Mouse (Mus musculus): ENCODE results near the gene Bptf. TPM values are rescaled to one million over a fixed set of nuclear protein-coding genes. Genes with fewer than 3 reads are reported as not detected.
A peak's percentile ranks its signal among the peaks of the same experiment; 100 is the strongest.
"Not testable (repeated sequence)": the region's sequence is repeated elsewhere in the genome, so short reads cannot be mapped to it uniquely, and the experiment has no call there.

Bptf gene
- polyA plus RNA-seq, 1 experiment from 2014 or later = 43.8 TPM

DNA sequence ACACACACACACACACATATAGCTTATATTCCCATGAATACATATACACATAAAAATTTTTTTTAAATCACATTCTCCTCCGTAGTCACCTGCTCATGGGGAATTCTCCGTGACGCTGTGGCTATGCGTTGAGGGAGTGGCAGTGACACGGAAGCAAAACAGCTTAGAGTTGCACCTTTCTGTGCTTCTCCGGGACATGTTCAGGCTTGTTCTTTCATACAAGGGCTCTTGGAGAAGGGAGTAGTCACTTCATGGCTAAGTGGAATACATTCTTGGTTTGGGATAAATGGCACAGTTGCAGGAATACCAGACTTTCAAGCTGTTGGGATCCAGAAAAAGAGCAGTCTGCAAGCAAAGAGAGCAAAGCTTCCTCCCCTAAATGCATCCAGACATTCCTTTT is 5.7 kb upstream of the Bptf start:
- H3K27me3 ChIP-seq = no peaks in the 10 kb centered on the region
- no peak overlapping the region for H3K9ac ChIP-seq
- no peak overlapping the region for H3K4me2 ChIP-seq
- no peak for ATAC-seq (ENCODE audit: insufficient number of reproducible peaks, insufficient read depth, low FRiP score, low TSS enrichment, low read depth)
- 86% methylated on average over 6 of the region's 6 CpGs for WGBS
- H3K4me1 ChIP-seq = peaks cover 2% of the 10 kb centered on the region
- no peaks in the 10 kb centered on the region for H3K9me3 ChIP-seq
- no peak overlapping the region for H3K27ac ChIP-seq
- H3K36me3 ChIP-seq = no peaks in the 10 kb centered on the region
- H3K4me3 ChIP-seq = no peak overlapping the region

DNA sequence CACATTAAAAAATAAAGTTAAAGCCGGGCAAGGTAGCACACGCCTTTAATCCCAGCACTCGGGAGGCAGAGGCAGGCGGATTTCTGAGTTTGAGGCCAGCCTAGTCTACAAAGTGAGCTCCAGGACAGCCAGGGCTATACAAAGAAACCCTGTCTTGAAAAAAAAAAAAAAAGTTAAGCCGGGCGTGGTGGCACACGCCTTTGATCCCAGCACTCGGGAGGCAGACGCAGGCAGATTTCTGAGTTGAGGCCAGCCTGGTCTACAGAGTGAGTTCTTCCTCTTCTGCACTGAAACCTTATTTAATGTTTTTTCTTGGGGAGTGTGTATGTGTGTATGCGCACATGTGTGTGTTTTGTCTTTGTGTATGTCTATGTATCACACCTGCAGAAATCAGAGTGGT is 4.5 kb upstream of the Bptf start:
- H3K27me3 ChIP-seq; H3K27ac ChIP-seq; ATAC-seq (ENCODE audit: insufficient number of reproducible peaks, insufficient read depth, low FRiP score, low TSS enrichment, low read depth); H3K4me3 ChIP-seq; H3K36me3 ChIP-seq; H3K9me3 ChIP-seq; H3K9ac ChIP-seq; H3K4me2 ChIP-seq; H3K4me1 ChIP-seq: not testable (repeated sequence)
- 93% methylated on average over 10 of the region's 10 CpGs for WGBS

DNA sequence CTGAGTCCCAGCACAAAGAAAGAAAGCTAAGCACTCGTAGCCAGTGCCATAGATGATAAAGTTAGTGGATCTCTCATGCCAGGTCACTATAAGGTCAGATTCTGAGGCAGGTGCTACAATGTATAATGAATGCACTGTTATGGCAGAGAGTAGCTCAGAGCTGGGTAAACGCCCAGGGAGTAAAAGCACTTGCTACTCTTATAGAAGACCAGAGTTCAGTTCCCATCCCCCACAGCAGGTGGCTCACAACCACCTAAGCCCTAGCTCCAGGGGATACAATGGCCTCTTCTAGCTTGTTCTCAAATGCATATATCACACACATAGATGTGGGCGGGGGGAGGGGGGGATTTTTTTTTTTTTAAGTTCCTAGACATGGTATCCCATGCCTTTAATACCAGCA is 3.8 kb upstream of the Bptf start:
- H3K4me3 ChIP-seq = no peak overlapping the region
- no peaks in the 10 kb centered on the region for H3K36me3 ChIP-seq
- no peaks in the 10 kb centered on the region for H3K27me3 ChIP-seq
- no peak overlapping the region for H3K4me2 ChIP-seq
- no peak overlapping the region for H3K9ac ChIP-seq
- H3K9me3 ChIP-seq = no peaks in the 10 kb centered on the region
- no peak for ATAC-seq (ENCODE audit: insufficient number of reproducible peaks, insufficient read depth, low FRiP score, low TSS enrichment, low read depth)
- WGBS = 61% methylated on average over 3 of the region's 3 CpGs
- no peak overlapping the region for H3K27ac ChIP-seq
- peaks cover 5% of the 10 kb centered on the region for H3K4me1 ChIP-seq

DNA sequence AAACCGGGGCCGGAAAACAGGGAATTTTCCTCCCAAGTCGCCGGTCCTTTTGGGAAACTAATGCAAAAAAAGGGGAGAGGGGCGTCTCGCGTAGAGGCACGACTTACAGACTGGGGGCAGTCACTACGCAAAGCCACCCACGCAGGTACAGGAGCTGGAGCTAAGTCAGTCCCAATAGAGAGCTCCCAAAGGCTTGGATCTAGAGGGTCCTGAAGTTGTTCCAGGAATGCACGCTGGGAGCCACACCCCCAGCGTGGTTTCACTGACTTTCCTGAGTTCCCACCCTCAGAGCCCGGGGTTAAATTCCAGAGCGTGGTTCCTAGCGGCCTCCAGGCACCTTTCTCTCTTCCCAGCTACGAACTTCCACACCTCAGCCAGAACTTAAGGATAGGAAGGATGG is 499 bp upstream of the Bptf start:
- H3K9me3 ChIP-seq = no peaks in the 10 kb centered on the region
- H3K27ac ChIP-seq = peak overlapping the region; percentile 95
- peak overlapping the region; percentile 96 for H3K9ac ChIP-seq
- under 1% methylated on average over 16 of the region's 16 CpGs for WGBS
- no peaks in the 10 kb centered on the region for H3K36me3 ChIP-seq
- no peaks in the 10 kb centered on the region for H3K27me3 ChIP-seq
- H3K4me3 ChIP-seq = peak overlapping the region; percentile 87
- H3K4me1 ChIP-seq = peaks cover 16% of the 10 kb centered on the region
- peak; percentile 43; the same call in 1 of the 2 replicates for ATAC-seq (ENCODE audit: insufficient number of reproducible peaks, insufficient read depth, low FRiP score, low TSS enrichment, low read depth)
- peak overlapping the region; percentile 85 for H3K4me2 ChIP-seq

DNA sequence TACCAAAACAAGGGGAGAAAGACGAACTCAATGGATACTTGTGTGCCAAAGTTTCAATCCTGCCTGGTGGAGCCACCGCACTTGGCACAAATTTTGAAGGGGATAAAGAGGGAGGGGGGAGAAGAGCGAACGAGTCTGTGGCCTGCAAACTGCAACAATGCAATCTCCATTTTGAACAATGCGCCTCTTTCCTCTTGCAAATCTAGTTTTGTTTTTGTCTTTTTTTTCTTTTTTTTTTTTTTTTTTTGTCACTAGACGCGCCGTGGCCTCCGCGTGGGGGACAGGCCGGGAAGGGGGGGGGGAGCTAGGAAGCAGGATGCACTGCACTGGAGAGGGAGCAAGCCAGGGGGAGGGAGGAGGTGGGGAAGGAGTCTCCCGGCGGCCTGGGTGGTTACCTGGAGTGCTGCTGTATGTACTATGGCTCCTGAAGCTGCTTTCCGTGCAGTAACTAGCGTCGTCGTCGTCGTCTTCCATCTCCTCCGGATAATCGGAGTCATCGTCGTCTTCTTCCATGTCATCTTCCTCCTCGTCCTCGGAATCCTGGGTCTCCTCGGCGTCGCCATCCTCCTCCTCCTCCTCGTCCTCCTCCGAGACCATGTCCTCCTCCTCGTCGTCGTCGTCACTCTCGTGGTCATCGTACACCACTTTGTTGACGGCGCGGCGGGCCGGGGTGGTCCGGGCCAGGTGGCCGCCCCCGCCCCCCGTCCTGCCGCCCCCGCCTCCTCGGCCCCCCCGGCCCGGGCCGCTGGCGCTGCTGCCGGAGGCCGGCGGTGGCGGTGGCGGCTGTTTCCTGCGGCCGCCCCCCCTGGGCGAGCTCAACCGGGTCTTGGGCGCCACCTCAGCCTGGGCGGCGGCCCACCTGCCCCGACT is 813 bp downstream of the Bptf start:
- no peaks in the 10 kb centered on the region for H3K36me3 ChIP-seq
- ATAC-seq (ENCODE audit: insufficient number of reproducible peaks, insufficient read depth, low FRiP score, low TSS enrichment, low read depth) = peak; percentile 59
- peak overlapping the region; percentile 96 for H3K9ac ChIP-seq
- peak overlapping the region; percentile 87 for H3K4me3 ChIP-seq
- WGBS = under 1% methylated on average over 55 of the region's 65 CpGs
- no peaks in the 10 kb centered on the region for H3K9me3 ChIP-seq
- peak overlapping the region; percentile 95 for H3K27ac ChIP-seq
- H3K27me3 ChIP-seq = no peaks in the 10 kb centered on the region
- peaks cover 20% of the 10 kb centered on the region for H3K4me1 ChIP-seq
- peak overlapping the region; percentile 77 for H3K4me2 ChIP-seq

DNA sequence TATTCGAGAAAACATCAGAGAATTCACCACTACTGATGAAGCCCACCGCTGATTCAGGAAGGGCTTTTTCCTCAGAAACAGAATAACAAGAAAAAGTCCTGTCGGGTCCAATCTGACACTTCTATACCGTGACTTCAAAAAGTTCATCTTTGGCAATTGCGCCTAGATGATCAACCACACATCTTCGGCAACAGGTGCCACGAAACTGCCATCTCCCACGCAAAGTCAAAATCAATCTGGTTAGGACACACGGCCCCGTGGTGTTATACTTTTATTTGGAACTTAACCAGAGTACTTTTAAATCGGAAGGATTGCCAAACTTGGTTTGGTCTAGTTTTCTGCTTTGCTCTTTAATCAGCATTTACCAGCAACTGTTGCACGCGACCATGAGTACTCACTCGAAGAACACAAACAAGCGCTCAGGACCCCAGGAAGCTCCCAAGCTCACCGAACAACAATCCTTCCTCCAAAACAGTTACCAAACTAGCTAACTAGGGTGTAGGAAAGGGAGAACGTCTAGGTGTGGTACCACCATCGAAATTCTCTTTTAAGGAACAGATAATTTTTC is 1.6 kb downstream of the Bptf start:
- Histone ChIP-seq H3K9me3 (no peaks in the 10 kb centered on the region), H3K4me2 (peak overlapping the region; percentile 77), H3K4me1 (peaks cover 20% of the 10 kb centered on the region), H3K27ac (peak overlapping the region; percentile 95; the same call in 1 of the 2 replicates), H3K27me3 (no peaks in the 10 kb centered on the region), H3K4me3 (peak overlapping the region; percentile 87), H3K9ac (peak overlapping the region; percentile 96), H3K36me3 (no peaks in the 10 kb centered on the region)
- ATAC-seq (ENCODE audit: insufficient number of reproducible peaks, insufficient read depth, low FRiP score, low TSS enrichment, low read depth) = no peak
- WGBS = 2% methylated on average over 18 of the region's 18 CpGs

DNA sequence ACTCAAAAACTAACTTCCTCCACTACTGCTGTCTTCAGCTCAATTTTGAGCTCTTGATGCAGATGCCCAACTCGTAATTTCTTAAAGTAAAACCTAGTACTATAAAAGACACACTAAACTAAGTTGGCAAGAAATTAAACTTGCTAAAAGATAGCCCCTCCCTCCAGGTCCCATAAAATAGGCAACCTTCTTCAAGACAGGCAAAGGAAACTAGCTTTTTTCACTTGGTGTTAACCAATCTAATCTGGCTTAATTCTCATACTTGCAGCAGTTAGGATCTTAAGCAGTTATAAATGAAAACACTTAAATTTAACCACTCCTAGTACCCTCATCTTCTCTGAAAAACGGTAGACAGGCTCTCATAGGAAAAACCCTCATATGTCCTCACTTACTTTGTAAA is 2.3 kb downstream of the Bptf start:
- no peak overlapping the region for H3K27ac ChIP-seq
- no peaks in the 10 kb centered on the region for H3K27me3 ChIP-seq
- H3K4me3 ChIP-seq = peak overlapping the region; percentile 87
- H3K36me3 ChIP-seq = no peaks in the 10 kb centered on the region
- no peaks in the 10 kb centered on the region for H3K9me3 ChIP-seq
- H3K4me1 ChIP-seq = peaks cover 25% of the 10 kb centered on the region
- H3K4me2 ChIP-seq = peak overlapping the region; percentile 77
- H3K9ac ChIP-seq = no peak overlapping the region
- WGBS = 25% methylated on average over 2 of the region's 2 CpGs
- ATAC-seq (ENCODE audit: insufficient number of reproducible peaks, insufficient read depth, low FRiP score, low TSS enrichment, low read depth) = no peak

DNA sequence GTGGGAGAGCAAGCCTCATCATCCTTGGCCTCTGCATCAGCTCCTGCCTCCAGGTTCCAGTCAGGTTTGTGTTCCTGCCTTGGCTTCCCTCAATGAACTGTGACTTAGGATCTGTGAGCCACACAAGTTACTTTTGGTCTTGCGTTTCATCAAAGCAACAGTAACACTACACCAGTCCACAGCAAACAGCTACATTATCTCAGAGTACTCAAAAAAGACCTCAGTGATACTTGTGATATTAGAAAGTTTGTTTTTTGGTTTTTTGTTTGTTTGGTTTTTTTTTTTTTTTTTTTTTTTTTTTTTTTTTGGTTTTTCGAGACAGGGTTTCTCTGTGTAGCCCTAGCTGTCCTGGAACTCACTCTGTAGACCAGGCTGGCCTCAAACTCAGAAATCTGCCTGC is 5.2 kb downstream of the Bptf start:
- ATAC-seq (ENCODE audit: insufficient number of reproducible peaks, insufficient read depth, low FRiP score, low TSS enrichment, low read depth); H3K36me3 ChIP-seq; H3K27me3 ChIP-seq; H3K4me3 ChIP-seq; H3K9ac ChIP-seq; H3K9me3 ChIP-seq; H3K4me2 ChIP-seq; H3K27ac ChIP-seq: not testable (repeated sequence)
- H3K4me1 ChIP-seq = peaks cover 28% of the 10 kb centered on the region
- WGBS = 80% methylated on average over 1 of the region's 2 CpGs

DNA sequence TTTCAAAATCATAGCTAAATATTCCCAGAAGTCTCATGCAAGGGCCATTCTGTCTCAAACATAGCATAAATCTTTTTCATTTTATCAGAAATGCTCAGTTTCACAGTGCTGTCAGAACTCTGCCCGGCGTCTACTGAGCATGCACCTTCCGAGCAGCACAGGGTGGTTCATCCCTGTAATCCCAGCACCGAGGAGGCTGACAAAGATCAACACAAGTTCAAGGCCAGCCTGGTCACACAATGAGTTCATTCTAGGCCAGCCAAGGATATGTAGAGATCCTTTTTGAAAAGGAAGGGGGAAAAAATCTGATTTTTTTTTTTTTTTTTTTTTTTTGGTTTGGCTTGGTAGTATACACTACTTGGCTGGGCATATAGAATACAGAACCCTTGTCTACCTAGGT is 6.9 kb downstream of the Bptf start:
- Histone ChIP-seq H3K27me3 (no peaks in the 10 kb centered on the region), H3K4me2 (no peak overlapping the region), H3K36me3 (peaks cover 5% of the 10 kb centered on the region), H3K4me1 (peaks cover 33% of the 10 kb centered on the region), H3K27ac (no peak overlapping the region), H3K4me3 (no peak overlapping the region), H3K9me3 (no peaks in the 10 kb centered on the region), H3K9ac (no peak overlapping the region)
- ATAC-seq (ENCODE audit: insufficient number of reproducible peaks, insufficient read depth, low FRiP score, low TSS enrichment, low read depth) = no peak
- 80% methylated on average over 4 of the region's 4 CpGs for WGBS

DNA sequence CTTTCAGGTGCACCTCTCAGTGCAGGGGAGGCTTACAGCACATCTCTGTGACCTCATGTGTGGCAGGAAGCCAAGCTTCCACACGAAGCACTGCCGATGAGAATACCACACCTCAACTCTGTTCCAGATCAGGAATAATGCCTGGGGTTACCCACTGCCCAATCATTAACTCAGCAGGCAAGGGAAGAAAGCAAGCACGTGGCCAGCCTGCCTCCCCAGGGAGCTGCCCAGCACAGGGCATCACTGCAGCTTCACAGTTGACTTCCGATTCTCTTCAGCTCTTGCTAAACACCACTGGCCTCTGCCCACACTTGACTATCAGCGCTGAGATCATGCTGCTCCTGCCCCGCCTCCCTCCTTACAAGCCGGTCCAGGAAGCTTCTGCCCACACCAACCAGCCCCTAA is 7.6 kb downstream of the Bptf start:
- 26% methylated on average over 7 of the region's 7 CpGs for WGBS
- Histone ChIP-seq H3K9ac (no peak overlapping the region), H3K4me2 (0 out of 2 replicates have a peak overlapping the region, but pooled peaks have one; percentile 5), H3K4me3 (no peak overlapping the region), H3K27ac (no peak overlapping the region), H3K4me1 (peaks cover 29% of the 10 kb centered on the region), H3K27me3 (no peaks in the 10 kb centered on the region), H3K36me3 (peaks cover 5% of the 10 kb centered on the region), H3K9me3 (no peaks in the 10 kb centered on the region)
- no peak for ATAC-seq (ENCODE audit: insufficient number of reproducible peaks, insufficient read depth, low FRiP score, low TSS enrichment, low read depth)

DNA sequence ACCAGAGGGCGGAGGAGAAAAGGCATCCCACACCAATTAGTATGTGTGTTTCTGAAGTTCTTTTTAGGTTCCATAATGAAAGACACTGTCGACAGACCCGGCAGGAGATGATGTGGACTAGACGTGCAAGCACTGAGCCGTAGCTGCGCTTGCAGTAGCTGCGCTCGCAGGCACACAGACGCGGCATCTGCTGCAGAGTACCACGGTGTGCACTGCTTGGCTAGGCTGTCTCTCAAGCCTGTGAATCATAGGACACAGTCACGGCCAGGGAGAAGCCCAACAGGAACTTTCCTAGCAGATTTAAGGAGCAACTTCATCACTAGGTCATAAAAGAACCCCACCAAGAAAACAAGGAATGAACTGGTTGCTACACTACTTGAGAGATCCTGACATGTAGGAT is 14.1 kb downstream of the Bptf start:
- Histone ChIP-seq H3K27ac (no peak overlapping the region), H3K4me2 (no peak overlapping the region), H3K36me3 (peaks cover 5% of the 10 kb centered on the region), H3K4me3 (no peak overlapping the region), H3K9ac (no peak overlapping the region), H3K27me3 (no peaks in the 10 kb centered on the region), H3K9me3 (no peaks in the 10 kb centered on the region), H3K4me1 (peaks cover 31% of the 10 kb centered on the region)
- ATAC-seq (ENCODE audit: insufficient number of reproducible peaks, insufficient read depth, low FRiP score, low TSS enrichment, low read depth) = no peak
- WGBS = 77% methylated on average over 12 of the region's 12 CpGs
